In genomic region chr11:118736993-118737392, GRCm38 (mm10) we compare ENCODE assay signal across 20 mouse cellular contexts.
DNase-seq lines count a peak whose midpoint lies in the region; ATAC-seq lines count a peak whose summit lies in the region.
"Had no signal": no experiment of that assay in that cellular context is flagged by ENCODE, and none has a peak within 500 bp of the region (broad histone marks: within the 10 kb centered on the region; RNA-seq: fewer than 3 reads in every experiment).

No protein-coding gene starts in this region.

- ATAC-seq in lung, embryonic 15.5 days (ENCODE audit: borderline replicate concordance, extremely low read depth, low FRiP score, low TSS enrichment): 0 out of 2 replicates have a peak, but pooled peaks have one; percentile 7
- ATAC-seq: CD4-positive, CD25-positive, alpha-beta regulatory T cell, adult 4 months; forebrain, embryonic 15.5 days had no signal

- H3K36me3 ChIP-seq in lung, embryonic 15.5 days: no peaks in the 10 kb centered on the region
- H3K36me3 ChIP-seq: embryonic facial prominence, embryonic 15.5 days; forebrain, embryonic 15.5 days; G1E; heart, embryonic 12.5 days; hindbrain, embryonic 10.5 days; hindbrain, embryonic 15.5 days had no signal

- no peaks in the 10 kb centered on the region for H3K9me3 ChIP-seq in lung, embryonic 15.5 days
- H3K9me3 ChIP-seq: embryonic facial prominence, embryonic 15.5 days; forebrain, embryonic 15.5 days; heart, embryonic 12.5 days; hindbrain, embryonic 10.5 days; hindbrain, embryonic 15.5 days had no signal

- intact Hi-C loops in gastrocnemius, postnatal 14 days (cut with DNase I; ENCODE audit: low total_unique reads): no loop called here

- WGBS in lung, embryonic 15.5 days: 65% methylated on average over 4 of the region's 4 CpGs

- peak; percentile 33 for DNase-seq in gastrocnemius, adult 18-20 months (ENCODE audit: low spot score)
- no peak for DNase-seq in gastrocnemius, postnatal 14 days
- DNase-seq in lung, postnatal 14 days: peak; percentile 45
- DNase-seq in skeletal muscle tissue, adult 2 months (ENCODE audit: low read depth, low spot score): peak; percentile 21
- no peak for DNase-seq in frontal cortex, adult 2 months (ENCODE audit: extremely low spot score in 1 of 2, low spot score in 1 of 2)
- no peak for DNase-seq in ovary, postnatal 14 days (ENCODE audit: low spot score)
- DNase-seq: adrenal gland, adult 8-10 months; adrenal gland, postnatal 36 days; B cell, adult 2 months; cerebellum, adult 2 months; cerebellum, postnatal 10 days had no signal

- no peak overlapping the region for H3K4me2 ChIP-seq in lung, embryonic 15.5 days
- H3K4me2 ChIP-seq: embryonic facial prominence, embryonic 15.5 days; forebrain, embryonic 15.5 days; heart, embryonic 12.5 days; hindbrain, embryonic 15.5 days had no signal

- H3K27me3 ChIP-seq in lung, embryonic 15.5 days: peaks cover 23% of the 10 kb centered on the region
- H3K27me3 ChIP-seq: forebrain, embryonic 15.5 days; hindbrain, embryonic 15.5 days had no signal

- H3K27ac ChIP-seq in lung, embryonic 15.5 days: no peak overlapping the region
- H3K27ac ChIP-seq: embryonic facial prominence, embryonic 15.5 days; forebrain, embryonic 15.5 days; hindbrain, embryonic 10.5 days; hindbrain, embryonic 15.5 days had no signal

- no peaks in the 10 kb centered on the region for H3K4me1 ChIP-seq in lung, embryonic 15.5 days

- no peak overlapping the region for H3K9ac ChIP-seq in lung, embryonic 15.5 days
- H3K9ac ChIP-seq: embryonic facial prominence, embryonic 15.5 days; forebrain, embryonic 15.5 days; heart, embryonic 12.5 days; hindbrain, embryonic 15.5 days had no signal

- H3K4me3 ChIP-seq in lung, embryonic 15.5 days: no peak overlapping the region
- H3K4me3 ChIP-seq: embryonic facial prominence, embryonic 15.5 days; erythroblast, embryonic 14.5 days; forebrain, embryonic 15.5 days; heart, embryonic 12.5 days; hindbrain, embryonic 10.5 days; hindbrain, embryonic 15.5 days had no signal

Comparison
In these comparisons a context has a peak if more than half of its experiments do, and no peak if none do; other contexts are left out.
1. DNase-seq: peak in gastrocnemius, adult 18-20 months (single experiment), lung, postnatal 14 days (single experiment) and skeletal muscle tissue, adult 2 months (single experiment); none in gastrocnemius, postnatal 14 days (single experiment), frontal cortex, adult 2 months (0 of 2) and ovary, postnatal 14 days (single experiment).